Mouse (Mus musculus) E14TG2a.4 (cell line): ENCODE measurements around the gene Atg7.
A peak's percentile ranks its signal among the peaks of the same experiment; 100 is the strongest.

Experiments used
- H3K27me3 ChIP-seq: 2 replicates; pipeline ENCODE4 v1.6.1; 2014; ENCODE audit warnings: low read length, control low read depth; ENCODE audit not compliant: insufficient read depth
- H3K36me3 ChIP-seq: 2 replicates; pipeline ENCODE4 v1.6.1; 2014; ENCODE audit warnings: low read length, control low read depth; ENCODE audit not compliant: insufficient read depth
- H3K4me1 ChIP-seq: replicated peaks from 2 replicates; pipeline ENCODE4 v1.6.1; 2014; ENCODE audit warnings: low read depth, low read length, control low read depth
- H3K4me3 ChIP-seq: replicated peaks from 2 replicates; pipeline ENCODE4 v1.5.1; 2014; ENCODE audit warnings: mild to moderate bottlenecking, low read length
- H3K9me3 ChIP-seq: 2 replicates; pipeline ENCODE4 v1.6.1; 2014; ENCODE audit warnings: low read length, control low read depth
- CTCF ChIP-seq: conservative IDR thresholded peaks from 2 replicates; pipeline ENCODE4 v1.5.1; 2014; ENCODE audit warnings: low read length
- NANOG ChIP-seq: IDR thresholded peaks from 2 replicates; pipeline ENCODE4 v1.6.1; 2014; ENCODE audit warnings: borderline replicate concordance, low read length, mixed read lengths
- POU5F1 ChIP-seq: IDR thresholded peaks from 2 replicates; pipeline ENCODE4 v1.6.1; 2014; ENCODE audit warnings: low read length, borderline replicate concordance

Gene Atg7

DNA sequence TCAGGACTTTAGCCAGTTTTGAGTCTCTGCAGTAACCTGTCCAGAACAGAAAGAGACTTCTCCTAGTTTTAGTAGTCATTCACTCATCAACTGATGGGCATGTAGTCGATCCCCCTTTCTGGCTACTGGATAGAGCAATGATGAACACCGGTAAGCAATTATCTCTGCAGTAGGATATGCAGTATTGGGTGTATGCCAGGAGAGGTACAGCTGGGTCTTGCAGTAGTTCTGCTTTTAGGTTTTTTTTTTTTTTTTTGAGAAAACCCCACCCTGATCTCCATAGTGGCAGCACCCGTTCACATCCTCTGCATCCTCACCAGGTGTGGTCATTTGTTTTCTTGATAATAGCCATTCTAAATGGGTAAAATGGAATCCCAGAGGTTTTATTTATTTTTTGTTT, 105.5 kb downstream of the Atg7 start:
- Histone ChIP-seq H3K4me3 (no peak overlapping the region), H3K27me3 (no peaks in the 10 kb centered on the region), H3K36me3 (no peaks in the 10 kb centered on the region), H3K9me3 (peaks cover 4% of the 10 kb centered on the region; the same call in 1 of the 2 replicates), H3K4me1 (no peaks in the 10 kb centered on the region)
- no peak for TF ChIP-seq CTCF
- no peak for TF ChIP-seq NANOG
- no peak for TF ChIP-seq POU5F1

DNA sequence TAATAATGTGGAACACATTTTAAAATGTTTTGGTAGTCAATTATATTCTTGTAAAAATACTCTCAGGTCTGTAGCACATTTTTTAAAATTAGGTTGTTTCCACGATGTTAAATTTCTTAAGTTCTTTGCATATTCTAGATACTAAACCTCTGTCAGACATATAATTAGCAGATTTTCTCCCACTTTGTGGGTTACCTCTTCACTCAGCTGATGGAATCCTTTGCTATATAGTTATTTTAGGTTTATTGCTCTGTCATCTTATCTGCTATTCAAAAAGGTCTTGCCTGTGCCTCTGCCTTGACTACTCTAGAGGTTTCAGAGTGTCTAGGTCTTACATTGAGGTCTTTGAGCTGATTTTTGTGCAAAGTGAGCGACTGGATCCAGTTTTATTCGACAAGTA, 106.0 kb downstream of the Atg7 start:
- TF ChIP-seq CTCF: no peak
- TF ChIP-seq POU5F1: no peak
- no peak for TF ChIP-seq NANOG
- Histone ChIP-seq H3K9me3 (peaks cover 4% of the 10 kb centered on the region; the same call in 1 of the 2 replicates), H3K4me1 (no peaks in the 10 kb centered on the region), H3K36me3 (no peaks in the 10 kb centered on the region), H3K4me3 (no peak overlapping the region), H3K27me3 (no peaks in the 10 kb centered on the region)

DNA sequence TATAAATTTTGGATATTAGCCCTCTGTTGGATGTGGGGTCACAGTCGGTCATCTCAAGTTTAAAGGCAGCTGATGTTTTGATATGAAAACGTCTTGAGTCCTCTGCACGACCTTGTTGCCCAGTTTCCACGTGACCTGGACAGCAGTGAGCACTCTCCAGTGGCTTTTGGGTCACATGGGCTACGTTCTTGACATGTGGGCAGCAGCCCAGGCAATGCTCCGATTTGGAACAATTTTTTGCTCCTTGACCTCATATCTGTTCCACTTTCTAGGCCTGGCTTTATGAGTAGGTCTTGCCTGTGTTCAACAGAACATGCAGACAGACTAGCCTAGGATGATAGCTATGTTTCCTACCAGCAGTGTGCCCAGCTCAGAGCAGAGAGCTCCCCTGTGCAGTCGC, 115.9 kb downstream of the Atg7 start:
- TF ChIP-seq POU5F1 (no peak), NANOG (no peak), CTCF (no peak)
- no peaks in the 10 kb centered on the region for H3K4me1 ChIP-seq
- peaks cover 7% of the 10 kb centered on the region; the same call in 1 of the 2 replicates for H3K9me3 ChIP-seq
- H3K27me3 ChIP-seq: no peaks in the 10 kb centered on the region
- H3K36me3 ChIP-seq: no peaks in the 10 kb centered on the region
- no peak overlapping the region for H3K4me3 ChIP-seq

DNA sequence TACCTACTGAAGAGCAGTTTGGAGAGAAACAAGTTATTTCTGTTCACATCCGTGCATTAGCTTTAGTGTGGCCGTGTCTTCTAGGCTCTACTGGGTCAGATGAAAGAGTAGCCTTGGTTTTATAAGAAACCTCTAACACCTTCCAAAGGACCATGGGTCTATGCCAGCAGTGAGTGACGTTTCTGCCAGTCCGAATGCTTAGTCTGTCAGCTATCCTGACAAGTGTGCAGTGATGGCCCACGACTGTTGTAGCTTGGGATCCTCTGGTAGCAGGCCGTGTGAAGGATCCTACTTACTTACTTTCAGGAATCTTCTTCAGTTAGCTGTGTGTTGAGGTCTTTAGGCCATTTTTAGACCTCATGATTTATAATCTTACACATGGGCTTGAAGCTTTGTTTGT, 123.4 kb downstream of the Atg7 start:
- H3K9me3 ChIP-seq: no peaks in the 10 kb centered on the region
- TF ChIP-seq NANOG (no peak), CTCF (no peak), POU5F1 (no peak)

DNA sequence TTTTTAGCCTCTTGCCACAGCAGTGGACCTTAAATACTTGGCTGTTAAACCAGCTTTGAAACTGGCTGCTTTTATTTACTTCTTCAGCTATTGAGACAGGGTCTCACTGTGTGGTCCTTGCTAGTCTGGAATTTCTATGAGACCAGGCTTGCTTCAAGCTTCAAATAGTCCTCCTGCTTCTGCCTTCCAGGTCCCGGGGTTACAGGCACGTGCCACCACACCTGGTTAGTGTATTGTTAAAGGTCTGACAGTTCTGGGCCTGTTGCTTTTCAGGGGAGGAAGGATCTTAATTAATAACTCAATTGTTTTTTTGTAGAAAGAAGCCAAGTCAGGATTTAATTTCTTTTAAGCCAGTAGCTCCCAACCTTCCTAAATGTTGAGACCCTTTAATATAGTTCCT, 124.8 kb downstream of the Atg7 start:
- H3K4me3 ChIP-seq: no peak overlapping the region
- H3K4me1 ChIP-seq: no peaks in the 10 kb centered on the region
- TF ChIP-seq NANOG (no peak), POU5F1 (no peak), CTCF (no peak)
- no peaks in the 10 kb centered on the region for H3K9me3 ChIP-seq
- H3K36me3 ChIP-seq: no peaks in the 10 kb centered on the region
- no peaks in the 10 kb centered on the region for H3K27me3 ChIP-seq

More for the DNA sequence above, 123.4 kb downstream of the Atg7 start:
- Histone ChIP-seq H3K4me3 (no peak overlapping the region), H3K36me3 (no peaks in the 10 kb centered on the region), H3K27me3 (no peaks in the 10 kb centered on the region), H3K4me1 (no peaks in the 10 kb centered on the region)

DNA sequence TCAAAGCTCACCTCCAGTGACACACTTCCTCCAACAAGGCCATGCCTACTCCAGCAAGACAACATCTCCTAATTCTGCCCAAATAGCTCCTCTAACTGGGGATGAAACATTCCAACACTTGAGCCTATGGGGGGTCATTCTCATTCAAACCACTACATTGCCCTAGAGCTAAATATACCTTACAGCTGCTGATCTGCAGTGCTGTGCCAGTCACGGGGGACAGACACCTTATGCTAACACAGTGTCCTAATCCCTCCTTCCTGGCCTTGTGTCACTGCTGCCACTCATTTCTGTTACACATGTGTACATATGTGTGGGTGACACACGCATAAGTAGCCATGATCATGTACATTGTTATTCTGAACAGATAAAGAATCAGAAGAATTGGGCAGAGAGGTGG, 127.4 kb downstream of the Atg7 start:
- Histone ChIP-seq H3K9me3 (no peaks in the 10 kb centered on the region), H3K27me3 (no peaks in the 10 kb centered on the region), H3K4me1 (no peaks in the 10 kb centered on the region), H3K4me3 (no peak overlapping the region), H3K36me3 (no peaks in the 10 kb centered on the region)
- TF ChIP-seq NANOG: no peak
- TF ChIP-seq POU5F1: no peak
- no peak for TF ChIP-seq CTCF

DNA sequence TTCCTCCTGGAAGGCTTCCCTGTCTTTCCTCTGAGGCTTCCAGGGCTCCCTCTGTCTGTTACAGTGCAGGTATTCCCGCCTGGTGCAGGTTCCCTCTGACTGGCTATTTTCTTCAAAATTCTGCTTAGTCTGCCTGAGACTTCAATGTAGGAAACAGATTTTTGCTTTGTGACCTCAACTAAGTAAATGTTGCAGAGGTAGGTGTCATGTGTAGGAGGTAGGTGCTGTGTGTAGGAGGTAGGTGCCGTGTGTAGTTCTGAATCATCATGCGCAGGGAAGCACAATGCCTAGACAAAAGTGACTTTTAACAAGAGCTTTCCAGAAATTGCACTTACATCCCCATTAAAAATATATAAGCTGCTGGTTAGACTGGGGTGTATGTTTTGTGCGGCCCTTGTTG, 128.6 kb downstream of the Atg7 start:
- Histone ChIP-seq H3K4me3 (no peak overlapping the region), H3K9me3 (no peaks in the 10 kb centered on the region), H3K4me1 (no peaks in the 10 kb centered on the region), H3K27me3 (no peaks in the 10 kb centered on the region), H3K36me3 (no peaks in the 10 kb centered on the region)
- TF ChIP-seq CTCF (no peak), POU5F1 (no peak), NANOG (no peak)

DNA sequence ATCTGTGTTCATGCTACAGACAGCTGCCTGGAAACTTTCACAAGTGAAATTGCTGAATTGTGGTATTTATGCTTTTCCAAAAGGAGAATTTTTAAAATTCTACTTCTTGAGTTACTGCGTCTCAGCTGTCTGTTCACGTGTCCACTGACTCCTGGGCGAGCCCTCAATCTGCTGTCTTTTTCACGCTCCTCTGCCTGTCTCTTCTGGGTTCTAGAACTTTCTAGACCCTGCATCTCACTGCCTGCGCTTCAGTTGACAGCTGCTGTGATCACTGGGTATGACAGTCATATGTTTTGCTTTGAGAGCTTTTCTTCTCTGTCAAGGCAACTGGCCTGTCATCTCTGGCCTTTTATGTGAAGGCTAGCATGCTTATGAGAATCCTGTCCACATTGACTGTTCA, 132.3 kb downstream of the Atg7 start:
- H3K9me3 ChIP-seq: no peaks in the 10 kb centered on the region
- H3K4me1 ChIP-seq: 0 out of 2 replicates have a peak, but pooled peaks cover 7% of the 10 kb centered on the region
- H3K36me3 ChIP-seq: no peaks in the 10 kb centered on the region
- no peaks in the 10 kb centered on the region; the same call in 1 of the 2 replicates for H3K27me3 ChIP-seq
- TF ChIP-seq NANOG (no peak), CTCF (no peak), POU5F1 (no peak)
- H3K4me3 ChIP-seq: no peak overlapping the region

DNA sequence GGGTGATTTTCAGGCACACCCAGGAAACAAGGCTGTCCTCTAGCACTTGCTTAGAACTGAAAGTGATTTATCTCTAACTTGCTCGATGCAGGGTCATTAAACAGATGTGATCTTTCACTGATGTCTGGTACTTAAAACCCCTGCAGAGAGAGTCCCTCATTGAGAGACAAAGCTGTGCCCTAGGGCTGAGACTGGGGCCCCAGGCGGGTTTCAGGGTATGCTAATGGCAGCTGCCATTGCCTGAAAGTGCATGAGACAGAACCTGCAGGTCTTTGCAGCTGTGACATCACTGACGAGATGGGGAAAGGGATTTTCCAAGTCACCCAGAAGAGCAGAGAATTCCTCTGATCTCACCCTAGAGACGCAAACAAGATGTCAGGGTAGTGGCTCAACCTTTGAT, 135.0 kb downstream of the Atg7 start:
- TF ChIP-seq CTCF: no peak
- TF ChIP-seq NANOG: peak; percentile 60; the same call in 1 of the 2 replicates
- Histone ChIP-seq H3K9me3 (no peaks in the 10 kb centered on the region), H3K4me3 (no peak overlapping the region), H3K27me3 (no peaks in the 10 kb centered on the region; the same call in 1 of the 2 replicates), H3K36me3 (no peaks in the 10 kb centered on the region), H3K4me1 (0 out of 2 replicates have a peak, but pooled peaks cover 7% of the 10 kb centered on the region)
